Mouse (Mus musculus) cerebellum, adult 2 months (tissue): Measurements from ENCODE around the gene Rbms3.

Experiments used
- CTCF ChIP-seq: fragments of 200-500 bp; IDR thresholded peaks from 2 replicates; pipeline ENCODE4 v1.5.1; 2011; ENCODE audit warnings: low read depth, mild to moderate bottlenecking, control low read depth, low read length, moderate library complexity, borderline replicate concordance; ENCODE audit not compliant: insufficient read depth
- POLR2A ChIP-seq: fragments of 200-500 bp; IDR thresholded peaks from 2 replicates; pipeline ENCODE4 v1.6.1; 2011; ENCODE audit warnings: low read length, control low read depth, borderline replicate concordance; ENCODE audit not compliant: insufficient read depth

GRCm38 (mm10) chr9:116803292-116803731, 826.4 kb downstream of the Rbms3 start:
- no peak for TF ChIP-seq CTCF
- no peak for TF ChIP-seq POLR2A
